Mouse (Mus musculus) heart, adult 2 months (tissue): ENCODE measurements around the gene L3hypdh.

Experiments used
- CTCF ChIP-seq: fragments of 200-600 bp; IDR thresholded peaks from 2 replicates; pipeline ENCODE4 v1.8.1; 2022; ENCODE audit warnings: antibody characterized with exemption, mild to moderate bottlenecking, moderate library complexity
- EP300 ChIP-seq: fragments of 200-500 bp; IDR thresholded peaks from 2 replicates; pipeline ENCODE4 v1.6.1; 2011; ENCODE audit warnings: low read depth, low read length, control low read depth; ENCODE audit not compliant: insufficient read depth

- TF ChIP-seq EP300, result no peak
- TF ChIP-seq CTCF, result no peak
Observed at GRCm38 (mm10) chr12:72038866-72039265, 46.4 kb downstream of the L3hypdh start.
